Mouse (Mus musculus): ENCODE measurements around the gene Mettl22. TPM values are rescaled to one million over a fixed set of nuclear protein-coding genes. Genes with fewer than 3 reads are reported as not detected.

The Mettl22 gene
- polyA plus RNA-seq, 1 experiment from 2014 or later, result 14.7 TPM

DNA sequence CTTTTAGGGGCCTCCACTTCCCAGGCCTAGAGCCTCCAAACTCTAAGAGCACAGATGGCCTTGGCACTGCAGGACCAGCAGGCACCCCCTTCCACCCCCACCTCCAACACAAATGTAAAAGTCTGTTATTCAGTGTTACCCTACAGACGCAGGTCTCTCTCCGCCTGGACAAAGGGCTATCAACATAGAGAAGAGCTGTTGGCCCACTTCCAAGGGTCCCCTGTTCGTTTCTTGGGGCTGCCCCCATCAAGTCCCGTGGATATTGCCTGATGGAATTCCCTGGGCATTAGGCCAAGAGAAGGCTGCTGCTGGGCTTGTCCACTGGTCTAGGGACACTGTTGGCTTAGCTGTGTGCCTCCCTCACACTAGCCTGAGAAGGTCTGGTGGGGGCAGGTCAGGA, 43.6 kb downstream of the Mettl22 start:
- ATAC-seq (ENCODE audit: insufficient read depth, low FRiP score, low read depth), result no peak
- no peaks in the 10 kb centered on the region for H3K9me3 ChIP-seq
- H3K4me3 ChIP-seq (replicated peaks), result peak overlapping the region; percentile 60
- H3K9ac ChIP-seq, result no peak overlapping the region
- H3K4me1 ChIP-seq, result peaks cover 13% of the 10 kb centered on the region
- WGBS, result 16% methylated on average over 4 of the region's 4 CpGs
- H3K27me3 ChIP-seq (replicated peaks), result no peaks in the 10 kb centered on the region
- no peak overlapping the region for H3K27ac ChIP-seq
- peak overlapping the region; percentile 87 for H3K4me2 ChIP-seq
- no peaks in the 10 kb centered on the region for H3K36me3 ChIP-seq

DNA sequence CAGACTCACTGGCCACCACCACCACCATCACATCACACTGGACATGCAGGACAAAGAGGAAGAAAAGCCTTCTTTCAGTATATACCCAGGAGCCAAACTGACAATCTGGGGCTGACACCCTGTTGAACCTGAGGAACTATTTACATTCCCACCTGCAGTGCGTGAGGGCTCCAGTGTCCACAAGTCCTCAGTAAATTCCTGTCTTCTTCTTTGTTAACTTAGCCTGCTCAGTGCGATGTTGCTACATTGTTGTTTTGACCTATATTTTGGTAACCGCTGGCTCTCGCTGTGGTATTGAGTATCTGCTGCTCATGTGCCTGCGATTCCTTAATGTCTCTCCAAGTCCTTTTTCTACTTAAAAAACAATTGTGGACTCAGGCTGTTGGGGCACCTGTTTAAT, 49.9 kb downstream of the Mettl22 start:
- H3K27ac ChIP-seq, result no peak overlapping the region
- H3K36me3 ChIP-seq, result no peaks in the 10 kb centered on the region
- H3K9ac ChIP-seq, result no peak overlapping the region
- ATAC-seq (ENCODE audit: insufficient read depth, low FRiP score, low read depth), result no peak
- no peaks in the 10 kb centered on the region for H3K27me3 ChIP-seq (replicated peaks)
- H3K9me3 ChIP-seq, result no peaks in the 10 kb centered on the region
- H3K4me2 ChIP-seq, result no peak overlapping the region
- WGBS, result 74% methylated on average over 5 of the region's 5 CpGs
- peaks cover 12% of the 10 kb centered on the region for H3K4me1 ChIP-seq
- H3K4me3 ChIP-seq (replicated peaks), result no peak overlapping the region

DNA sequence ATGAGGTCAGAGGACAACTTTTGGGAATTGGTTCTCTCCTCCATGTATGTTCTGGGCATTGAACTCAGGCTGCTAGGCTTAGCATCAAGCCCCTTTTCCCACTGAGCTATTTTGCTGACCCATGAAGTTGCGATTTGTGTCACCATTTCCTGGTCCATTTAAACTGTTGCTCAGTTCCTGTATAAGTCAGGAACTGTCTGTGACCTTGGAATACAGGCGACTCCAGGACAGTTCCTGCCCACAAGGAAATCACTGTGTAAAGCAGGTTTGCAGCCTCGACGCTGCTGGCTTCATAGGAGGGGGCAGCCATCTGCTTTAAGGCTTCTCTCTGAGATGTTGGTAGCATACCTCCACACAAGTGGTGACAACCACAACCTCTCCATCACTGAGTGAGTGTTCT, 50.7 kb downstream of the Mettl22 start:
- H3K4me2 ChIP-seq, result no peak overlapping the region
- no peak for ATAC-seq (ENCODE audit: insufficient read depth, low FRiP score, low read depth)
- H3K9ac ChIP-seq, result no peak overlapping the region
- H3K36me3 ChIP-seq, result no peaks in the 10 kb centered on the region
- H3K27me3 ChIP-seq (replicated peaks), result no peaks in the 10 kb centered on the region
- no peak overlapping the region for H3K27ac ChIP-seq
- no peaks in the 10 kb centered on the region for H3K9me3 ChIP-seq
- H3K4me3 ChIP-seq (replicated peaks), result no peak overlapping the region
- 73% methylated on average over 4 of the region's 4 CpGs for WGBS
- H3K4me1 ChIP-seq, result peaks cover 17% of the 10 kb centered on the region

DNA sequence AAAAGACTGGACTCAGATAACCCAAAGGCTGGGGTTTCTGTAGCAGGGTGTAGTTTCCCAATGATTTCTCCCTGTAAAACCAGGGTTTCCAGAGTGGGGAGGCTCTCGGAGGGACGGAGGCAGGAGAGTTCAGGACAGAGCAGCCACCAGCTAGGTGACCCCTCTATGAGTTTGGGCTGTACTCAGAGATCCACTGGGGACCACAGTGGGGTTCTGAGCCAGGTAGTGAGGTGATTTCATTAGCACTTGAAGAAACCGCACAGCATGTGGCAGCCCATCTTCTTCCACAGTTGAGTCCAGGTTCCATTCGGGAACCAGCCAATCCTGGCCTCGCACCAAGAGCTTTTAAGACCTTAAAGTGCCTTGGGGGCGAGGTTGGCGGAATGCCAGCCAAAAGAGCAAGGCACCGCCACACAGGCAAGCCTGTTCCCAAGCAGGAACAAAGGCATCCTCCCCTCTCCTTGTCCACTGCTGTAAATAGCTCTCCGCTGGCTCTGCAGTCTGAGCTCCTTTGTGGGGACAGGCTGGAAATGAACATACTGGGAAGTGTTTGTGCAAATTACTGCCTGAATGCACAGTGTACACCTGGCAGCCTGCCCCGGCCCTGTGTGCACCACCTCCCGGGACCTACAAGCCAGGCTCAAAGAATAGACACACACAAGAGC, 53.0 kb downstream of the Mettl22 start:
- peak; percentile 65 for ATAC-seq (ENCODE audit: insufficient read depth, low FRiP score, low read depth)

DNA sequence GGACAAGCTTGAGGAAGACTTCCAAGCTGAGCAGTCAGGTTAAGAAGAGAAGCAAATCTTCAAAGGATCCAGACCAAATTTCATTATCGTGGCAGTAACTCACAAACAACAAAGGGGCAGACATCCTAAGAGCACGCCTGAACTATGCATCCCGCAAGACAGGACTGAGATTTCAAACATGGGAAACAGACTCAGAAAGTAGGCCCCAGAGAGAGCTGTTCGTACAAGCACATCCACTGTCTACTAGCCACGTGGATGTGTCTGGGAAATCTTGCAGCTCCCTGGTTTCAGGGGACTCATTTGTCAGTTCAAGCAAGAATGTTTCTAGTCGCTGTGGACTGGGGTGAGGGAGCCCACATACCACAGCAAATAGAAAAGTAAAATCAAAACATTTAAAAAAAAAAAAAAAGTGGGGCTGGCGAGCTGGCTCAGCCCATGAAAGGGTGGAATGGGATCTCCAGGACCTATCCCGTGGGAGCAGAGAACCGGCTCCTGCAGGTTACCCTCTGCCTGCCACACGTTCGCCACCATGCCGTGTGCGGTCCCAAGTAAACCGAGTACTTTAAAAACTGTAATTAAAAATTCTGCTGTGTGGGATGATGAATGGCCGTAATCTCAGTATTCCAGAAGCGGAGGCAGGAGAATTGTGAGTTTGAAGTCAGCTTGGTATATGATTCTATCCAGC, 53.7 kb downstream of the Mettl22 start:
- H3K9me3 ChIP-seq, result no peaks in the 10 kb centered on the region
- no peaks in the 10 kb centered on the region for H3K27me3 ChIP-seq (replicated peaks)
- ATAC-seq (ENCODE audit: insufficient read depth, low FRiP score, low read depth), result no peak
- H3K4me3 ChIP-seq (replicated peaks), result no peak overlapping the region
- no peak overlapping the region for H3K4me2 ChIP-seq
- H3K36me3 ChIP-seq, result no peaks in the 10 kb centered on the region
- H3K9ac ChIP-seq, result no peak overlapping the region
- peak overlapping the region; percentile 52 for H3K27ac ChIP-seq
- 59% methylated on average over 16 of the region's 16 CpGs for WGBS
- peaks cover 17% of the 10 kb centered on the region for H3K4me1 ChIP-seq

More for the DNA sequence above, 53.0 kb downstream of the Mettl22 start:
- Histone ChIP-seq H3K4me2 (no peak overlapping the region), H3K9ac (no peak overlapping the region), H3K9me3 (no peaks in the 10 kb centered on the region), H3K27ac (peak overlapping the region; percentile 52), H3K36me3 (no peaks in the 10 kb centered on the region), H3K4me3 (replicated peaks) (no peak overlapping the region), H3K4me1 (peaks cover 17% of the 10 kb centered on the region), H3K27me3 (replicated peaks) (no peaks in the 10 kb centered on the region)
- 34% methylated on average over 11 of the region's 11 CpGs for WGBS

DNA sequence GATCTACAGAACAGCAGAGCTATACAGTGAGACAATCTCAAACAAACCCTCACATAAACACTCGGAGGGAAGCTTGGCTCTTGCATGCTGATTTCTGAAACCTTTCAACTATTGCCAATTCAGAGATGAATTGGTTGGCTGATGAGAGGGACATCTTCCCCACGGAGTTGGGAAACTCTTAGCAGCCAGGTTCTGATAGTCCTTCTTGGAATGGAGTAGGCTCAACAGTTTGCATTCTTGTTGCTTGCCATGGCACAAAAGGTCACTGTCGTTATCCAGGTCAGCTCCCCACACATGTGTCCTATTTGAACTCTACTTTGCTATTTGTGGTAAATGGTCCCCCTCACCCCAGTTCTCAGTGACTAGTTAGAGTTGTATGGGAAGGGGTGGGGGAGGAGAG, 54.7 kb downstream of the Mettl22 start:
- Histone ChIP-seq H3K27ac (no peak overlapping the region), H3K9ac (no peak overlapping the region), H3K4me3 (replicated peaks) (no peak overlapping the region), H3K9me3 (no peaks in the 10 kb centered on the region), H3K27me3 (replicated peaks) (no peaks in the 10 kb centered on the region), H3K4me2 (no peak overlapping the region), H3K36me3 (no peaks in the 10 kb centered on the region), H3K4me1 (peaks cover 17% of the 10 kb centered on the region)
- 59% methylated on average over 3 of the region's 3 CpGs for WGBS
- no peak for ATAC-seq (ENCODE audit: insufficient read depth, low FRiP score, low read depth)

DNA sequence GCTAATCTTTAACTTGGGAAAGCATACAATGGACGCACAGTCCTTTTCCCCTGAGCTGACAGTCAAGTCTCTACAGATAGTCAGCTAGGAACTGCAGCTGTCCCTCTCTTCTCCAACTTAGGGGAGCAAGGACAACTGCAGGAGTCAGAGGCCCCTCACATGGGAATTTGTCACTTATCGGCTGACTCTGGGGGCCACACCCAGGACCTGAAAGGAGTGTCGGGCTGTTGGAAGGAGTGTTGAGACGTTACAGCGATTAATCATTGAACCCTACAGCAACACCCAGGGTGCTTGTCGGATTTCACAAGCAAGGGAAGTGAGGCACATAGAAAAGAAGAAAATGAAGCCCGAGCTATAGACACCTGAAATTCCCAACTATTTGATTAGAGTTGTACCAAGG, 55.3 kb downstream of the Mettl22 start:
- Histone ChIP-seq H3K9ac (no peak overlapping the region), H3K27me3 (replicated peaks) (no peaks in the 10 kb centered on the region), H3K9me3 (no peaks in the 10 kb centered on the region), H3K27ac (no peak overlapping the region), H3K36me3 (no peaks in the 10 kb centered on the region), H3K4me3 (replicated peaks) (no peak overlapping the region), H3K4me1 (peaks cover 17% of the 10 kb centered on the region), H3K4me2 (0 out of 2 replicates have a peak overlapping the region, but pooled peaks have one; percentile 3)
- ATAC-seq (ENCODE audit: insufficient read depth, low FRiP score, low read depth), result no peak
- 43% methylated on average over 7 of the region's 7 CpGs for WGBS

DNA sequence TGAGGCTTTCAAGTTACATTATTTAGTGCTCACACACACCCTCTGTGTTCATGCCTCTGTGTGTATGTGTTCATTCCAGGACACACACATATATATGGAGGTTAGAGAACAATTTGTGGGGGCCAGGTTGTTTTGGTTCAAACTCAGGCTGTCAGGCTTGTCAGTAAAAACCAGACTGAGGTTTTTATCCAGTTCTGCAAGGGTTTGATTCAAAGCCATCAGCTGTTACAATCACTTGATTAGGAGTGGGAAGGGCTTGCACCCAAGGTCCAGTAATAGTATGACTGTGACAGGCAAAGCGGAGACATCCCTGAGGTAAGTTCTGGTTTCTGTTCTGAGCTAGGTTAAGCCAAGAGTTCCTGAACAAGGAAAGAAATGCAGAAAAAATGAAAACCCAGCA, 58.8 kb downstream of the Mettl22 start:
- WGBS, result 97% methylated on average over 1 of the region's 1 CpGs

DNA sequence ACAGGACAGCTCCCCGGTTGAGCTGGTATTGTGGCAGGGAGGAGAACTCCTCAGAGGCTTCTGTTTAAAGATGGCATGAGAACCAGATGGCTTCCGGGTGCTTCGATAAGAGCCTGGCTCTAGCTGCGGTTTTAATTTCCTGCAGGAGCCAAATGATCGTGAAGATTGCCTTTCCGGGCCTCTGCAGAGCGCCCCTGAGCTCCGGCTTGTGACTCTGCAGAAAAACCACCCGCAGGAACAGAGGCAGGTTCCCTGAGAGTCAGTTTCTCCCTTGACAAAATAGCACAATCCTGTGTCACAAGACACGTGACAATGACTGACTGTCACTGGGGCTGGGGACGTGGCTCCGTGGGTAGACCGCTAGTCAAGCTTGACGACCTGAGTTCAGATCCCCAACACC, 59.4 kb downstream of the Mettl22 start:
- WGBS, result 82% methylated on average over 14 of the region's 14 CpGs

More for the DNA sequence above, 58.8 kb downstream of the Mettl22 start:
- no peaks in the 10 kb centered on the region for H3K27me3 ChIP-seq (replicated peaks)
- no peaks in the 10 kb centered on the region for H3K9me3 ChIP-seq
- no peak overlapping the region for H3K4me3 ChIP-seq (replicated peaks)
- 0 out of 2 replicates have a peak, but pooled peaks cover 4% of the 10 kb centered on the region for H3K4me1 ChIP-seq
- no peak overlapping the region for H3K27ac ChIP-seq
- H3K4me2 ChIP-seq, result no peak overlapping the region
- H3K36me3 ChIP-seq, result no peaks in the 10 kb centered on the region
- no peak for ATAC-seq (ENCODE audit: insufficient read depth, low FRiP score, low read depth)
- H3K9ac ChIP-seq, result no peak overlapping the region

DNA sequence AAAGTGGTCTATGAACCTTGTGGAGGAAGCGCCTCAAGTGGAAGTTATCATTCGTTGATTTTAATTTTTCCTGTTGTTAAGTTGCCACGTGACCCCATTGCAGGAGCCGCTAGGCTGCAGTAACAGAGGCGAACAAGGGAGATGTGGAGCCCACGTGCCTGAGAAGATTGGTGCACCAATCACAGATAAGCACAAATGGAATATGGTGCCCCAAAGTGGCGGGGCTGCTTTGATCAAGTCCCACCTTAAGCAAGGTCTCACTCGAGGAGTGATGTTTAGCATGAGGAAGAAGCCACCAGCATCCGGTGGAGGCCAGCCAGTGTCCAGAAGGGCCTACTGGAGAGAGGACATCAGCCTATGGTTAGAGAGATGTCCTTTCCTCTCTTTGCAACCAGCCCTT, 61.9 kb downstream of the Mettl22 start:
- H3K4me2 ChIP-seq, result no peak overlapping the region
- no peak overlapping the region for H3K4me3 ChIP-seq (replicated peaks)
- no peaks in the 10 kb centered on the region for H3K4me1 ChIP-seq
- 84% methylated on average over 9 of the region's 9 CpGs for WGBS
- no peaks in the 10 kb centered on the region for H3K36me3 ChIP-seq
- H3K27ac ChIP-seq, result no peak overlapping the region
- H3K27me3 ChIP-seq (replicated peaks), result no peaks in the 10 kb centered on the region
- H3K9me3 ChIP-seq, result no peaks in the 10 kb centered on the region
- H3K9ac ChIP-seq, result no peak overlapping the region
- no peak for ATAC-seq (ENCODE audit: insufficient read depth, low FRiP score, low read depth)

More for the DNA sequence above, 59.4 kb downstream of the Mettl22 start:
- ATAC-seq (ENCODE audit: insufficient read depth, low FRiP score, low read depth), result no peak
- Histone ChIP-seq H3K27me3 (replicated peaks) (no peaks in the 10 kb centered on the region), H3K27ac (no peak overlapping the region), H3K36me3 (no peaks in the 10 kb centered on the region), H3K4me2 (no peak overlapping the region), H3K9me3 (no peaks in the 10 kb centered on the region), H3K4me3 (replicated peaks) (no peak overlapping the region), H3K9ac (no peak overlapping the region), H3K4me1 (0 out of 2 replicates have a peak, but pooled peaks cover 4% of the 10 kb centered on the region)

DNA sequence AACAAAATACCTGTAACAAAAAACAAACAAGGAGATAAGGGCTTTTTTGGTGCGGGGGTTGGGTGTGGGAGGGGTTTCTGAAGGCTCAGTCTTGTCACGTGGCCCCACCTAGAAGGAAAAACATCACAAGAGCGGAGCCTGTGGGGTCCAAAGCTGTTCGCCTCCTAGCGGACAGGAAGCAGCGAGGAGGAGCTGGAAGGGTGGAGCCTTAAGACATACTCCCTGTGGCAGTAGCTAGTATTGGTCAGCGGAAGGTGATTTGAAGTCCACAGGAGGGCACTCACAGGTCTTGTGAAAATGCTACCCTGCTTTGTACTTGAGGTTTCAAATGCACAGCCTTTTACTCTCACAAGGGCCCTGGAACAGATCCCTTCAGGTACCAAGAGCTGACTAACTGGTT, 62.3 kb downstream of the Mettl22 start:
- WGBS, result 66% methylated on average over 7 of the region's 7 CpGs
- H3K27ac ChIP-seq, result no peak overlapping the region
- H3K27me3 ChIP-seq (replicated peaks), result no peaks in the 10 kb centered on the region
- no peaks in the 10 kb centered on the region for H3K36me3 ChIP-seq
- no peak for ATAC-seq (ENCODE audit: insufficient read depth, low FRiP score, low read depth)
- H3K4me3 ChIP-seq (replicated peaks), result no peak overlapping the region
- no peak overlapping the region for H3K4me2 ChIP-seq
- no peaks in the 10 kb centered on the region for H3K9me3 ChIP-seq
- no peaks in the 10 kb centered on the region for H3K4me1 ChIP-seq
- no peak overlapping the region for H3K9ac ChIP-seq

DNA sequence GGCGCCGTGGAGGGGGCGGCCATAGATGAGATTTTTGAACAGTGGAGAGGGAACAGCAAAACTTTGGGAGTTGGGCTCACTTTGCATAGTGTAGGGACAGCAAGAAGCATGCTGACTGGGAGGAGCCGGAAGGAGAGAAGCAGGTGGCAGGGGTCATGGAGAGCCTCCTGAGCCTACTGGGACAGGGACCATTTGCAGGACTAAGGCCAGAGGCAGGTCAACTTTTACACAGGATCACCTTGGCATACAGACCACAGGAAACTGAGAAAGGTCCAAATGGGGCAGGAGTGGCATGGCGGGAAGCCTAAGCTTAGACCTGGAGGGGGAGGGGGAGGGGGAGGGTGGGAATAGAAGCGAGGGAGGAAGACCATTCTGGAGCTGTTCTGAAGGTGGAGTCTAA, 62.9 kb downstream of the Mettl22 start:
- Histone ChIP-seq H3K4me1 (no peaks in the 10 kb centered on the region), H3K4me3 (replicated peaks) (no peak overlapping the region), H3K27me3 (replicated peaks) (no peaks in the 10 kb centered on the region), H3K9ac (no peak overlapping the region), H3K9me3 (no peaks in the 10 kb centered on the region), H3K36me3 (no peaks in the 10 kb centered on the region), H3K4me2 (no peak overlapping the region), H3K27ac (no peak overlapping the region)
- 83% methylated on average over 6 of the region's 6 CpGs for WGBS
- no peak for ATAC-seq (ENCODE audit: insufficient read depth, low FRiP score, low read depth)
